Mouse (Mus musculus) brown adipose tissue, adult 24 weeks (tissue): ENCODE results near the gene Trim16. TPM values are rescaled to one million over a fixed set of nuclear protein-coding genes. Genes with fewer than 3 reads are reported as not detected.

Source experiments
- H3K27ac ChIP-seq: fragments of 200-500 bp; replicated peaks from 2 replicates; pipeline ENCODE4 v1.5.1; 2012; ENCODE audit warnings: low read depth, mild to moderate bottlenecking, low read length
- H3K4me1 ChIP-seq: fragments of 200-500 bp; 2 replicates; pipeline ENCODE4 v1.6.1; 2012; ENCODE audit warnings: low read length, mixed read lengths; ENCODE audit not compliant: control insufficient read depth, insufficient read depth, insufficient read length
- H3K4me3 ChIP-seq: fragments of 200-500 bp; 2 replicates; pipeline ENCODE4 v1.5.1; 2012; ENCODE audit warnings: low read depth, mild to moderate bottlenecking, low read length, moderate library complexity; ENCODE audit not compliant: insufficient read depth
- polyA plus RNA-seq: library from polyadenylated mRNA; stranded (reverse); fragments of >200 nt; gene quantifications from 2 replicates; pipeline ENCODE4 v1.2.4, GENCODE M21; 2012; ENCODE audit not compliant: missing spikeins, insufficient read depth, insufficient read length

Gene Trim16
- 12.2 and 19.9 TPM in 2 replicates for polyA plus RNA-seq

- Histone ChIP-seq H3K4me1 (peaks cover 17% of the 10 kb centered on the region; the same call in 1 of the 2 replicates), H3K27ac (peak within 1 kb of the TSS; percentile 67), H3K4me3 (peak within 1 kb of the TSS; percentile 85)
Observed at GRCm38 (mm10) chr11:62820059-62820541, at the start of gene Trim16. TSS of gene Trim16 (plus strand) at chr11:62820231.

DNA sequence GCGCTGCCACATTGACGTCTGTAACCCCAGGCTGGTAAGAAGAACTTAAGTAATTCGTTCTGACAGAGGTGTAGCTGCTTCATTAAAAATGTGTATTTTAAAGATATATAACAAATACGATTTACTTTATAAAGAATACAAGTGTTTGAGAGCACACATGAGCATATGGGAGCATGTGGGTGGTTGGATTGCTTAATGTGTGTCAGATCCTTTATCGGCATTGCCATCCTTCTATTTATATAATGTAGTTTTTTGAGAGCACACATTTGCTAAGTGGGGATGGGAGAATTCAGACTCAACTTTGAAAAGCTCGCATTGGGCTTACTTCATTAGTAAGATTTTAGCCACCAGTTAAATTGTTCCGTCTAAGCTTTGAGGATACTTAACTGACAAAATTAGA, 43.5 kb upstream of the Trim16 start:
- Histone ChIP-seq H3K4me1 (no peaks in the 10 kb centered on the region), H3K4me3 (no peak overlapping the region), H3K27ac (no peak overlapping the region)

- H3K27ac ChIP-seq, result no peak within 1 kb of the TSS
- H3K4me3 ChIP-seq, result peak within 1 kb of the TSS; percentile 62
- peaks cover 6% of the 10 kb centered on the region for H3K4me1 ChIP-seq
Observed at GRCm38 (mm10) chr11:62788935-62789616, 31.0 kb upstream of the Trim16 start, which contains the start of gene Zfp286. TSS of gene Zfp286 (minus strand) at chr11:62789462.

DNA sequence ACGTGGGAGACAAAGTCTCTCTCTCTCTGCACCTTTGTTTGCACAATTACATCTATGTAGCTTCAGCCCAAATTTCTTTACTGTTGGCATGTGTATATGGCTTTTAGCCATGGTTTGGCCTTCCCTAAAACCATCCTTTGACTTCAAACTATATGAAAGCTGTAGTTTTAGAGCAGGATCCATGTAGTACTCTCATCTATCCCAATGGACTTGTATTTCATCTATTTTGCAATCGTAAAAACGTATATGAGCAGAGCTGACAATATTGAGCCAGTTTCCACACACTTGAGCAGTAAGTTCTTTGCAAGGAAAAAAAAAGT, 30.5 kb upstream of the Trim16 start:
- Histone ChIP-seq H3K27ac (no peak overlapping the region), H3K4me3 (peak overlapping the region; percentile 62), H3K4me1 (peaks cover 6% of the 10 kb centered on the region)

GRCm38 (mm10) chr11:62804119-62804518, 15.9 kb upstream of the Trim16 start:
- Histone ChIP-seq H3K4me3 (no peak overlapping the region), H3K4me1 (no peaks in the 10 kb centered on the region), H3K27ac (no peak overlapping the region)

DNA sequence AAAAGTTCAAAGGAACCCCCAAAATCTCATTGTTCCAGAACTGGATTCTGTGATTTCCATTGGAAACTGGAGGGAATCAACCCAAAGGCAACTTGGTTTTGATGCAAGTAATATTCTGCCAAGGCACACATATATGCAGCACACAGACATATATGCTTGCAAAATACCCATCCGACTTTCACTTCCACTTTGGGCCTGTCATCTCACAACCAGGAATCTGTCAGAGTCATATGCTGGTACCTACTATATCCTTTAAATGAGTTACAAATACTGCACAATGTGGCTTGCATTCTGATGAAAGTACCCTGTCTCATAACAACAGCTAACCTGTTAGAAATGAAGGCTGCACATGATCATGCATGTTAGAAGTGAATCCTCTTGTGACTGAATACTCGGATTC, 12.1 kb upstream of the Trim16 start:
- Histone ChIP-seq H3K4me1 (no peaks in the 10 kb centered on the region), H3K27ac (no peak overlapping the region), H3K4me3 (no peak overlapping the region)

DNA sequence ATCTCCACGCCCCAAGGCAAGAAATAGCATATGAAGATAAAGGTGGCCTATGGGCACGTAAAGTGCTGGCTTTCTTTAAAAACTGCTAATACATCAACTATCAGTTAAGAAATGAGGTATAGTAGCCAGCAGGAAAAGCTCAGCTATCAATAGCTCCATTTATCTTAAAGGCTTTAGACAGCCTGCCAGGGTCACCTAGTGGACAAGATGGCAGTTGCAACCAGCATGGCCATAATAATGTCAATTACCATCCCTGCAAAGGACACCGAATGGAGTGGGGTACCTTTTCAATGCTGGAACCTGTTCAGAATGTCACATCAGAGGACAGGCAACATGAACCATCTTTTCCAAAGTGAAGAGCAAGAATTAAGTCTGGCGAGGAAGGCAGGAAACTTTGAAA, 10.8 kb upstream of the Trim16 start:
- no peak overlapping the region for H3K4me3 ChIP-seq
- no peak overlapping the region for H3K27ac ChIP-seq

DNA sequence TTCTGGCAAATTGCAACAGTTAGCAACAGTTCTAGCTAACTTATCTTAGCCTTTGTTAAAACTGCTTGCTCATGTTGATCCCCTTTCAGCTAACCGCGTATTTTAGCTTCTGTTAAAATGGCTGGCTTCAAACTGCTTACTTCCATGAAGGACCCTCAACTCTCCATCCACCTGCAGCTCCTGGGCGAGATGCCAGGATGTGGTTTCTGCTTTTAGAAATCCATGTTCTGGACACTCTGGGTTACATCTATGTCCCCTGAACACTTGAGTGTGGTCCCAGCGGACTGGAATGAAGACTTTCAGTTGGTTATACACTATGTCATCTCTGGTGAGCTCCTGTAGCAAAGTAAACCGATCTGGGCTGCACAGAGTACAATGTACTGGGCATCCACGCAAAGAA, 7.8 kb upstream of the Trim16 start:
- Histone ChIP-seq H3K4me3 (no peak overlapping the region), H3K27ac (no peak overlapping the region), H3K4me1 (no peaks in the 10 kb centered on the region)

More for the DNA sequence above, 10.8 kb upstream of the Trim16 start:
- H3K4me1 ChIP-seq, result no peaks in the 10 kb centered on the region

DNA sequence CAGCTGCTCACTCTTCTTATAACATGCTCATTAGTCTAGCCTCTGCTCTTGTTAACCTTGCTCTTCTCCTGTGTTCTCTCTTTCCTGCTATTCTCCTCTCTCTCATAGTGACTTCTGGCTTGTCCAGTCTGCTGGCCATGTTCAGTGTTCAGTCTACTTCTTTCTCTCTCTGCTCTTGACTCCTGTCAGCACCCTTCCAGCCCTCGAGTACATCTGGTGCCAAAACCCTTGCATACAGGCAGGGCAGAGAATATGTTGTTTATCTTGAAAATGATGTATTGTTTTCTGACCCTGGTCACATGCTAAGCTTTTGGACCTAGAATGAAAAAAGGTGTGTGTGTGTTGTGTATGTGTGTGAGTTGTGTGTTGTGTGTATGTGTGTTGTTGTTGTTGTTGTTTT, 6.5 kb upstream of the Trim16 start:
- Histone ChIP-seq H3K4me1 (no peaks in the 10 kb centered on the region), H3K27ac (no peak overlapping the region), H3K4me3 (no peak overlapping the region)

GRCm38 (mm10) chr11:62813970-62814624, 5.9 kb upstream of the Trim16 start:
- H3K27ac ChIP-seq, result no peak overlapping the region
- no peak overlapping the region for H3K4me3 ChIP-seq
- H3K4me1 ChIP-seq, result no peaks in the 10 kb centered on the region

DNA sequence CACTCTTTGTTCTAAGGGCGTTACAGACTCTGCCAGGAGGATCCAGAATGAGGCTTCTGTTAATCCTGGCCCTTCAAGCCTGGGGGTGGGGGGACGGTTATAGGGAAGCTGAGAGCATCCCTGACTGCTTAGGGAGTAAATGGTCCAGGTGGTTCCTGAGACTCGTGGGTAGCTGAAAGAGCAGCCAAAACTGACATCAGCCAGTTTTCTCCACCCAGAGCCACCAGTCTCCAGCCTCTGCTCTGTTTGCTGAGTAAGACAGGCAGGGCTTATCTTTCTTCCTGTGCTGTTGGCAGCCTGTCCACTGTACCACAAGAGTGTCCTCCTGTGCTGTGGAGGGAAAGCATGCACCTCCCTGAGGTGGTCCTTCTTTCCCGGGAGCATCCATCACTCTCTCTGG, 5.4 kb upstream of the Trim16 start:
- Histone ChIP-seq H3K4me1 (peaks cover 2% of the 10 kb centered on the region; the same call in 1 of the 2 replicates), H3K27ac (no peak overlapping the region), H3K4me3 (no peak overlapping the region)

- H3K4me3 ChIP-seq, result no peak overlapping the region
- H3K4me1 ChIP-seq, result peaks cover 2% of the 10 kb centered on the region; the same call in 1 of the 2 replicates
- H3K27ac ChIP-seq, result no peak overlapping the region
Observed at GRCm38 (mm10) chr11:62815438-62815837, 4.6 kb upstream of the Trim16 start.

- H3K4me1 ChIP-seq, result peaks cover 2% of the 10 kb centered on the region; the same call in 1 of the 2 replicates
- no peak overlapping the region for H3K4me3 ChIP-seq
Observed at GRCm38 (mm10) chr11:62816591-62816990, 3.4 kb upstream of the Trim16 start.

GRCm38 (mm10) chr11:62819059-62819686, 858 bp upstream of the Trim16 start:
- Histone ChIP-seq H3K4me1 (peaks cover 14% of the 10 kb centered on the region; the same call in 1 of the 2 replicates), H3K27ac (no peak overlapping the region), H3K4me3 (no peak overlapping the region)

More at GRCm38 (mm10) chr11:62816591-62816990, 3.4 kb upstream of the Trim16 start:
- no peak overlapping the region for H3K27ac ChIP-seq

GRCm38 (mm10) chr11:62820661-62821437, 818 bp downstream of the Trim16 start:
- H3K4me3 ChIP-seq, result peak overlapping the region; percentile 85
- peak overlapping the region; percentile 67 for H3K27ac ChIP-seq
- peaks cover 22% of the 10 kb centered on the region; the same call in 1 of the 2 replicates for H3K4me1 ChIP-seq
